Mouse (Mus musculus): ENCODE measurements around the gene Fam71d. TPM values are rescaled to one million over a fixed set of nuclear protein-coding genes. Genes with fewer than 3 reads are reported as not detected.

Fam71d gene
- polyA plus RNA-seq, 1 experiment from 2014 or later, result not detected

DNA sequence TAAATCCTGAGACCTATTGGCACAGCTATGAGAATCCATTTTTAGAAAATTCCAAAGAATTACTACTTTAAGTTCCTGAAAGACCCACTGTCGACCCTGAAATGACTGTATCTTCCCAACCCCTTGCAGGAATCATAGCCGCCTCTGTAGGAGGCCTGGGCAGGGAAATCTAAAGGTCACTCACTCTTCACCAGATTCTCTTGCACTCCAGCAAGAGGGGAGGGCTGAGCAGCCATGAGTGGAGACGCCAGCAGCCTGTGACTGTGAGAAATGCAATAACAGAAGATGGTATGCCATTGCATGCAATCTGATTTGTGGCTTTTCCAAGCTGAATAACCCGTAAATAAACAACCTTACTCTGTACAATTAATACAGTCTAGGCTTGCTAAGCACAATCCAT is 36.4 kb downstream of the Fam71d start:
- WGBS, result 43% methylated on average over 4 of the region's 4 CpGs
- H3K27ac ChIP-seq, result no peak overlapping the region

DNA sequence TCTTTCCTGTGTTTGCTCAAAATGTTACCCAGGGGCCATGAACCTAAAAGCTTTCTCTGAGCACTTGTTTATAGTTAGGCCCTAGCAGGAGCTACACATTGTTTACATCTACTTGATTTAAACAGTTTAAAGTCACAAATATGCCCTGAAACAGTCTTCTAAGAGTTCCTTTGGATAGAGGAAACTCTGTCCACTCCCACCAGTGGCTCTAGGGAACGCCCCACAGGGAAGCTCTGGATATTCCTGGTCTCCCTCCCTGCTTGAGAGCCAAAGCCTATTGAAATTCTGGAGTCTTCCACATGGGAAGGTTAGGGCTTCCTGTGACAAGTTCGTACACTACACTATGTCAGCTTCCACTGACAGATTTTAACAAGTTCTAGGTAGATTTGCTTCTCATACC is 48.3 kb downstream of the Fam71d start:
- Histone ChIP-seq H3K9ac (no peak overlapping the region), H3K4me2 (no peak overlapping the region)
- WGBS, result 57% methylated on average over 2 of the region's 2 CpGs

More for the DNA sequence above, 36.4 kb downstream of the Fam71d start:
- no peaks in the 10 kb centered on the region for H3K4me1 ChIP-seq
- H3K27me3 ChIP-seq, result no peaks in the 10 kb centered on the region
- peak; percentile 74; the same call in 1 of the 2 replicates for ATAC-seq (replicated peaks; ENCODE audit: low FRiP score)
- no peak overlapping the region for H3K9ac ChIP-seq
- H3K9me3 ChIP-seq (replicated peaks), result no peaks in the 10 kb centered on the region
- no peak overlapping the region for H3K4me2 ChIP-seq
- no peaks in the 10 kb centered on the region for H3K36me3 ChIP-seq
- H3K4me3 ChIP-seq (replicated peaks), result no peak overlapping the region

GRCm38 (mm10) chr12:78740289-78740688 is 49.0 kb downstream of the Fam71d start:
- Histone ChIP-seq H3K4me3 (replicated peaks) (no peak overlapping the region), H3K27ac (no peak overlapping the region), H3K27me3 (0 out of 2 replicates have a peak, but pooled peaks cover 6% of the 10 kb centered on the region), H3K4me1 (no peaks in the 10 kb centered on the region), H3K4me2 (no peak overlapping the region), H3K36me3 (no peaks in the 10 kb centered on the region), H3K9me3 (replicated peaks) (no peaks in the 10 kb centered on the region), H3K9ac (no peak overlapping the region)
- 82% methylated on average over 2 of the region's 2 CpGs for WGBS
- ATAC-seq (replicated peaks; ENCODE audit: low FRiP score), result no peak

More for the DNA sequence above, 48.3 kb downstream of the Fam71d start:
- H3K9me3 ChIP-seq (replicated peaks), result no peaks in the 10 kb centered on the region
- ATAC-seq (replicated peaks; ENCODE audit: low FRiP score), result no peak
- no peaks in the 10 kb centered on the region for H3K27me3 ChIP-seq
- H3K36me3 ChIP-seq, result no peaks in the 10 kb centered on the region
- H3K27ac ChIP-seq, result no peak overlapping the region
- no peaks in the 10 kb centered on the region for H3K4me1 ChIP-seq
- H3K4me3 ChIP-seq (replicated peaks), result no peak overlapping the region

- Histone ChIP-seq H3K27ac (no peak overlapping the region), H3K9me3 (replicated peaks) (no peaks in the 10 kb centered on the region), H3K9ac (no peak overlapping the region), H3K4me3 (replicated peaks) (no peak overlapping the region), H3K4me2 (no peak overlapping the region), H3K27me3 (peaks cover 19% of the 10 kb centered on the region; the same call in 1 of the 2 replicates), H3K4me1 (peaks cover 7% of the 10 kb centered on the region), H3K36me3 (no peaks in the 10 kb centered on the region)
- 67% methylated on average over 6 of the region's 6 CpGs for WGBS
- no peak for ATAC-seq (replicated peaks; ENCODE audit: low FRiP score)
Observed at GRCm38 (mm10) chr12:78746226-78746625, 54.9 kb downstream of the Fam71d start.

DNA sequence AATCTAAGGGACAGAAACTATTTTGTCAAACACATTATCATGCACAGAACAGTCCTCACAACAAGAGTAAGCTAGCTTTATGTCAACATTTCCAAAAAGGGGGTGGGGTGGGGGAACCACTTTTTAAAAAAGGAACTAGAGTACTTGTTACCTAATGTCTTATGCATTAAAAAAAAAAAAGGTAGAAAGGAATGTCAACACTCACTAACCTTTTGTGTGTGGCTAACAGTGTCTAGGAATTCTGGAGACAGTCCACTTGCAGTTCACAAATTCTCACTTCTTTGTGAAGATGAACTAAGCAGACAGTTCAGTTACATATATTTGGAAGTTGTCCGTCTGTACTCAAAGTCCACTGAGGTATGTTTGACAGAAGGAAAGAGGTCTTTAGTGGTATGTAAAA is 56.1 kb downstream of the Fam71d start:
- H3K27me3 ChIP-seq, result peaks cover 19% of the 10 kb centered on the region; the same call in 1 of the 2 replicates
- no peak overlapping the region for H3K27ac ChIP-seq
- no peak overlapping the region for H3K9ac ChIP-seq
- peak overlapping the region; percentile 94 for H3K4me2 ChIP-seq
- ATAC-seq (replicated peaks; ENCODE audit: low FRiP score), result no peak
- WGBS, result 52% methylated on average over 1 of the region's 1 CpGs
- H3K36me3 ChIP-seq, result no peaks in the 10 kb centered on the region
- H3K4me3 ChIP-seq (replicated peaks), result 0 out of 2 replicates have a peak overlapping the region, but pooled peaks have one; percentile 91
- H3K9me3 ChIP-seq (replicated peaks), result no peaks in the 10 kb centered on the region
- H3K4me1 ChIP-seq, result peaks cover 7% of the 10 kb centered on the region

GRCm38 (mm10) chr12:78748113-78748512 is 56.8 kb downstream of the Fam71d start:
- ATAC-seq (replicated peaks; ENCODE audit: low FRiP score), result peak; percentile 27; the same call in 1 of the 2 replicates
- Histone ChIP-seq H3K9ac (peak overlapping the region; percentile 85), H3K4me2 (peak overlapping the region; percentile 94), H3K27ac (peak overlapping the region; percentile 86), H3K4me1 (peaks cover 7% of the 10 kb centered on the region), H3K27me3 (peaks cover 19% of the 10 kb centered on the region; the same call in 1 of the 2 replicates), H3K36me3 (no peaks in the 10 kb centered on the region), H3K4me3 (replicated peaks) (peak overlapping the region; percentile 91), H3K9me3 (replicated peaks) (no peaks in the 10 kb centered on the region)
- under 1% methylated on average over 10 of the region's 10 CpGs for WGBS

DNA sequence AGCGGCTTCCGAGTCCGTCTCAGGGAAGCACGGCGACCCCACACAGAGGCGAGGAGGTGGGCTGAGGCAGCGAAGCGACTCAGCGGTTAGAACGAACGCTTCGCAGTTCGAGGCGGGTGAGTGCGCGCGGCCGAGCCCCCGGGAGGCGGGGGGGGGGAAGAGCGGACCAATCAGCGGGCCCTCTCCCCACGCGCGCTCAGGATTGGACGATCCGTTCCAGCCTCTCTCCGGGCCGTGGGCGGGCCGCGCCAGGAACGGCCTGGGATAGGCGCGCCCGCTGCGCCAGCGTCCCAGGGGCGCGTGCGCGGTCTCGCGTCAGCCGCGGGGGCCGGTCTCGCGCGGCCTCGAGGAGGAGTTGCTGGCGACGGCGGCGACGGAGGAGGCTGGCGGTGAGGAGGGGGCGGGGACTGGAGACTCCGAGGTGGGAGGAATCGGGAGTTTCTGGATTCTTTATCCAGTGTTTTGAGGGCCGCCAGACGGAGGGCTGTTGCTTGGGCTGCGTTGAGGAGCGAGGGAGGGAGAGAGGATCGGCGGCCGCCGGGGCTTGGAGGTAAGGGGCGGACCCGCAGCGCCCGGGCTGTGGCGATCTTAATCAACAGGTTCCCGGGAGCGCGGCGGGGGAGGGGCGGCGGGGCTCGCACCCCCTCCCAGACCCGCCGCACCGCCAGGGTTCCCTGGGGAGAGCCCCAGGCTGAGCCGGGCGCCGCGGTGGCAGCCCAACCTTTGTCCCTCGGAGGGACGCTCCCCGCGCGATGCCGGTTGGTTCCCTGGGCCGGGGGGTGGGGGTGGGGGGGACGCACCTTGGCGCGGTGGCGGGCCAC is 57.4 kb downstream of the Fam71d start, which contains the start of gene Mpp5:
Gene Mpp5 (plus strand): TSS at position 351 of the 821 bp plus-strand sequence.
- H3K4me3 ChIP-seq (replicated peaks), result peak within 1 kb of the TSS; percentile 91
- H3K27ac ChIP-seq, result peak within 1 kb of the TSS; percentile 98
- WGBS, result under 1% methylated on average over 96 of the region's 98 CpGs
- peak within 1 kb of the TSS; percentile 85 for H3K9ac ChIP-seq
- H3K4me1 ChIP-seq, result peaks cover 7% of the 10 kb centered on the region
- H3K36me3 ChIP-seq, result no peaks in the 10 kb centered on the region
- peaks cover 19% of the 10 kb centered on the region; the same call in 1 of the 2 replicates for H3K27me3 ChIP-seq
- H3K9me3 ChIP-seq (replicated peaks), result no peaks in the 10 kb centered on the region
- peak; percentile 99 for ATAC-seq (replicated peaks; ENCODE audit: low FRiP score)
- H3K4me2 ChIP-seq, result peak within 1 kb of the TSS; percentile 94

DNA sequence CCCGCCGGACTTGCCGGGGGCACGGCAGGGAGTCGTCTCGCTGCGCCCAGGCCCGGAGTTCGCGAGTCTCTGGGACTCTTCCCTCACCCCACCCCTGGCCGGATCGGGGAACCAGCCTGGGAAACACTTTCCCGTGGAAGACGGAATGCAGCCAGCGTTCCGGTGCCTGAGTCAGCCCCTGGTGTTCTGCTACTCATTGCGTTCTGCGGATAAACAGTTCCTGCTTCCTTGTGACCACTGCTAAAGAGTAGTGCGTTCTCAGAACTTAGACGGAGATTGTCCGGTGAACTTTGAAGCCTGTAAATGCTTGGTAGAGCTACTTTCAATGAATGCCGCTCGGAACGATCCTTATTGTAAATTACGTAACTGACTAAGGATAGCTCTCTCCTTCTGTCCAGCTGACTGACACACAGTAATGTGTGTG is 58.1 kb downstream of the Fam71d start:
- no peaks in the 10 kb centered on the region for H3K36me3 ChIP-seq
- WGBS, result under 1% methylated on average over 25 of the region's 25 CpGs
- peaks cover 19% of the 10 kb centered on the region; the same call in 1 of the 2 replicates for H3K27me3 ChIP-seq
- H3K4me1 ChIP-seq, result peaks cover 7% of the 10 kb centered on the region
- peak overlapping the region; percentile 58 for H3K4me2 ChIP-seq
- H3K27ac ChIP-seq, result peak overlapping the region; percentile 98
- H3K9ac ChIP-seq, result peak overlapping the region; percentile 85
- no peaks in the 10 kb centered on the region for H3K9me3 ChIP-seq (replicated peaks)
- peak overlapping the region; percentile 91 for H3K4me3 ChIP-seq (replicated peaks)
- peak; percentile 53 for ATAC-seq (replicated peaks; ENCODE audit: low FRiP score)

- Histone ChIP-seq H3K9ac (no peak overlapping the region), H3K4me2 (no peak overlapping the region), H3K4me3 (replicated peaks) (no peak overlapping the region), H3K9me3 (replicated peaks) (no peaks in the 10 kb centered on the region), H3K27ac (no peak overlapping the region), H3K4me1 (no peaks in the 10 kb centered on the region), H3K36me3 (no peaks in the 10 kb centered on the region), H3K27me3 (no peaks in the 10 kb centered on the region)
- ATAC-seq (replicated peaks; ENCODE audit: low FRiP score), result no peak
Observed at GRCm38 (mm10) chr12:78761979-78762378, 70.6 kb downstream of the Fam71d start.

GRCm38 (mm10) chr12:78769031-78769713 is 77.8 kb downstream of the Fam71d start:
- H3K4me3 ChIP-seq (replicated peaks), result no peak overlapping the region
- ATAC-seq (replicated peaks; ENCODE audit: low FRiP score), result 0 out of 2 replicates have a peak, but pooled peaks have one; percentile 49
- H3K9ac ChIP-seq, result no peak overlapping the region
- H3K27me3 ChIP-seq, result no peaks in the 10 kb centered on the region
- no peak overlapping the region for H3K27ac ChIP-seq
- no peaks in the 10 kb centered on the region for H3K4me1 ChIP-seq
- 51% methylated on average over 6 of the region's 6 CpGs for WGBS
- H3K9me3 ChIP-seq (replicated peaks), result no peaks in the 10 kb centered on the region
- no peak overlapping the region for H3K4me2 ChIP-seq
- H3K36me3 ChIP-seq, result no peaks in the 10 kb centered on the region

DNA sequence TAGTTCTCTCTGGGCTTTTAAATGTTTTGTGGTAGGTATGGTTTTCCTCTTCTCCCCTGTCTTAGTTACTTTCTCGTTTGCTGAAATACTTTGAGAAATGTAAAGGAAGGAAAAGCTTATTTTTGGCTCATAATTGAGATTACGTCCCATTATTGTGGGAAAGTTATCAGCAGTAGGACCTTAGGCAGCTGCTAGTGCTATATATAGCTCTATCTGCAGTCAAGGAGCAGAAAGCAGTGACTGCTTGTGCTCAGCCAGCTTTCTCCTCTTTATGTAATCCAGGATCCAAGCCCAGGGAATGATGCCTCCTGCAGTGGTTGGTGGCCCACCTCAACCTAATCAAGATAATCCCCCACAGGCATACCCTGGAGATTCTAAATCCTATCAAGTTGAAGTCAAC is 81.9 kb downstream of the Fam71d start:
- no peak overlapping the region for H3K27ac ChIP-seq

DNA sequence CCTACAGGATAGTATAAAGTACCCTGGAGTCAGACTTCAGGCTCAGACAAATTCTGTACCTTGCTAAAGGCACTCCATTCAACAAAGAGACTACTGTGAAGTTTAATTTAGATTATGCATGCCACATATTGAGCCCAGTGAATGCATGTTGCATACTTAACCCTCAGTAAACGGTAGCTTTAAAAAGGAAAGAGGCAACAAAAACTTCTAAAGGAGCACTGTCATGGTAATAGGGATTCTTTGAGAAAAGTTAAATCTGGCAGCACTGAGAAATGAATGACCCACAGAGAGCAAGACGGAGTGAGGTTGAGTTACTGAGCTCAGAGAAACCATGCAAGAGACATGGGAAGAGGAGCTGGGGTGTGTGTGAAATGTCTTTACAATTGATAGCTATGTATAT is 86.6 kb downstream of the Fam71d start:
- Histone ChIP-seq H3K4me1 (no peaks in the 10 kb centered on the region), H3K36me3 (no peaks in the 10 kb centered on the region), H3K4me2 (no peak overlapping the region), H3K27me3 (no peaks in the 10 kb centered on the region), H3K4me3 (replicated peaks) (no peak overlapping the region), H3K9me3 (replicated peaks) (no peaks in the 10 kb centered on the region), H3K27ac (no peak overlapping the region), H3K9ac (no peak overlapping the region)
- no peak for ATAC-seq (replicated peaks; ENCODE audit: low FRiP score)
- 30% methylated on average over 2 of the region's 2 CpGs for WGBS

More for the DNA sequence above, 81.9 kb downstream of the Fam71d start:
- Histone ChIP-seq H3K4me3 (replicated peaks) (no peak overlapping the region), H3K9ac (no peak overlapping the region), H3K4me2 (no peak overlapping the region), H3K36me3 (no peaks in the 10 kb centered on the region), H3K4me1 (no peaks in the 10 kb centered on the region), H3K9me3 (replicated peaks) (no peaks in the 10 kb centered on the region), H3K27me3 (no peaks in the 10 kb centered on the region)
- no peak for ATAC-seq (replicated peaks; ENCODE audit: low FRiP score)
- 65% methylated on average over 2 of the region's 2 CpGs for WGBS

Measured in kidney, embryonic 15.5 days (tissue).